In the genomic region with DNA sequence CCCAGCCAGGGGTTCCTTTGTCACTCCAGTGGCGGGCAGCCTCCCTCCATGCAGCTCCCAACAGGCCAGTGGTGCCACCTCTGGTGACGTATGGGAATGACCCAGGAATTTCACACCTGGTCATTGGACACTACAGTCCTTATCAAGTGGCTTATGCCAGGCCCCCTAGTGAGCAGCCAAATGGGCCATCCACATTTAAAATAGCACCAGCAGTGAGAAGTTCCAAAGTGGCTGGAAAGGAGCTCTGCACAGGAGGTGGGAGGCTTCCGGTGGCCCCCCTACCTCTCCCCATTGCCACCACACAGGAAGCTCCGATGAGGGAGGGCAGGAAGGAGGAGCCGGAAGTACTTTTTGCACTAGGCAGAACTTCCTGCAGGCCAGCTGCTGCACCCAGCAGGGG, we compare ENCODE assay signal across 9 mouse cellular contexts.
DNase-seq lines count a peak whose midpoint lies in the region; ATAC-seq and TF ChIP-seq lines count a peak whose summit lies in the region.
"Had no signal": no experiment of that assay in that cellular context is flagged by ENCODE, and none has a peak within 500 bp of the region (broad histone marks: within the 10 kb centered on the region; RNA-seq: fewer than 3 reads in every experiment).

No protein-coding gene starts in this region.

- DNase-seq in cerebellum, adult 2 months = no peak
- no peak for DNase-seq in cerebellum, postnatal 4 days (ENCODE audit: low spot score in 2 of 2)
- peak; percentile 57 for DNase-seq in gastrocnemius, postnatal 14 days
- peak; percentile 31 for DNase-seq in kidney, adult 2 months
- peak; percentile 74 for DNase-seq in thymus, postnatal 14 days
- no peak for DNase-seq in right cerebral cortex, postnatal 25 days
- no peak for DNase-seq in spleen, adult 18-20 months

- no peak for TF ChIP-seq POLR2A in cerebellum, adult 2 months (IDR thresholded peaks at IDR 0.05; ENCODE audit: borderline replicate concordance, insufficient read depth, low read length)
- TF ChIP-seq POLR2A in kidney, adult 2 months (IDR thresholded peaks at IDR 0.05; ENCODE audit: low read depth, low read length) = no peak

- H3K27ac ChIP-seq in cerebellum, adult 2 months (ENCODE audit: insufficient read depth, low read length) = no peak overlapping the region
- H3K27ac ChIP-seq in kidney, adult 2 months (ENCODE audit: insufficient read depth, low read depth, low read length) = no peak overlapping the region
- H3K27ac ChIP-seq: midbrain, embryonic 12.5 days had no signal

- intact Hi-C loops in gastrocnemius, postnatal 14 days (cut with DNase I; ENCODE audit: low total_unique reads) = no loop called here

- ATAC-seq in CD4-positive, CD25-positive, alpha-beta regulatory T cell, adult 4 months = peak; percentile 80

- no peak overlapping the region for H3K4me3 ChIP-seq in cerebellum, adult 2 months (replicated peaks; ENCODE audit: insufficient read depth, low read depth, low read length)
- H3K4me3 ChIP-seq in kidney, adult 2 months (ENCODE audit: insufficient read depth, low read depth, low read length) = no peak overlapping the region
- H3K4me3 ChIP-seq: midbrain, embryonic 12.5 days had no signal

- no peaks in the 10 kb centered on the region for H3K27me3 ChIP-seq in cerebellum, adult 2 months (ENCODE audit: control insufficient read depth, insufficient read depth, low read length)
- no peaks in the 10 kb centered on the region for H3K27me3 ChIP-seq in kidney, adult 2 months (replicated peaks; ENCODE audit: control insufficient read depth, insufficient read depth, low read length)

- 0 out of 2 replicates have a peak, but pooled peaks cover 2% of the 10 kb centered on the region for H3K4me1 ChIP-seq in cerebellum, adult 2 months (ENCODE audit: control insufficient read depth, insufficient read depth, low read length)
- no peaks in the 10 kb centered on the region for H3K4me1 ChIP-seq in kidney, adult 2 months (ENCODE audit: control insufficient read depth, insufficient read depth, low read length)
- H3K4me1 ChIP-seq: midbrain, embryonic 12.5 days had no signal

- H3K36me3 ChIP-seq in kidney, adult 2 months (ENCODE audit: control insufficient read depth, insufficient read depth, low read length) = no peaks in the 10 kb centered on the region
- H3K36me3 ChIP-seq: midbrain, embryonic 12.5 days had no signal

- 0 out of 2 replicates have a peak, but pooled peaks have one; percentile 14 for TF ChIP-seq CTCF in cerebellum, adult 2 months (IDR thresholded peaks at IDR 0.05; ENCODE audit: borderline replicate concordance, insufficient read depth, low read depth, low read length)
- TF ChIP-seq CTCF in kidney, adult 2 months (conservative IDR thresholded peaks at IDR 0.05; ENCODE audit: insufficient read depth, insufficient read length, low read depth, low read length) = no peak; the same call in 1 of the 2 replicates

- 32% methylated on average over 5 of the region's 5 CpGs for WGBS in cerebellum, adult 2 months
- 39% methylated on average over 5 of the region's 5 CpGs for WGBS in kidney, adult 2 months

Comparison
In these comparisons a context has a peak if more than half of its experiments do, and no peak if none do; other contexts are left out.
1. DNase-seq: peak in gastrocnemius, postnatal 14 days (single experiment), kidney, adult 2 months (single experiment) and thymus, postnatal 14 days (single experiment); none in cerebellum, adult 2 months (0 of 2), cerebellum, postnatal 4 days (0 of 2), right cerebral cortex, postnatal 25 days (single experiment) and spleen, adult 18-20 months (0 of 2).